Mouse (Mus musculus) layer of hippocampus, adult 2 months (tissue): Measurements from ENCODE around the gene Nkiras2. TPM values are rescaled to one million over a fixed set of nuclear protein-coding genes. Genes with fewer than 3 reads are reported as not detected.
A peak's percentile ranks its signal among the peaks of the same experiment; 100 is the strongest.

Source experiments
- DNase-seq, 2 experiments: peaks; one replicate each; pipeline ENCODE4 v3.0.0; 2022; ENCODE audit warnings: low spot score in 2 of 2
- H3K27ac ChIP-seq: fragments of 200-600 bp; 2 replicates; pipeline ENCODE4 v1.8.1; 2022
- H3K4me3 ChIP-seq: fragments of 200-600 bp; 2 replicates; pipeline ENCODE4 v1.8.1; 2022; ENCODE audit warnings: mild to moderate bottlenecking
- CTCF ChIP-seq: fragments of 200-600 bp; conservative IDR thresholded peaks from 2 replicates; pipeline ENCODE4 v1.8.1; 2022; ENCODE audit warnings: antibody characterized with exemption, mild to moderate bottlenecking, moderate library complexity
- long read RNA-seq, 2 experiments: library from polyadenylated mRNA; stranded (forward); transcript quantifications; one replicate each; pipeline ENCODE4 v2.0.0; 2021; ENCODE audit warnings: borderline mapping rate in 2 of 2
- total RNA-seq, 2 experiments: library from RNA; stranded (reverse); gene quantifications; 2 replicates each; pipeline ENCODE4 v1.2.3; 2021

Gene Nkiras2
- total RNA-seq, result 10 to 100 TPM; 11.8 to 13.1 TPM
- long read RNA-seq, experiment 1, transcript Nkiras2-201 (4 exons, 2,097 nt), result major isoform, 10 of 14 reads
- long read RNA-seq, experiment 1, partial matches to known transcripts, result 1 of 14 reads
- long read RNA-seq, experiment 1, other reads (novel, unspliced or antisense), result 3 of 14 reads
- long read RNA-seq, experiment 2, transcript Nkiras2-201 (4 exons, 2,097 nt), result major isoform, 9 of 17 reads
- long read RNA-seq, experiment 2, partial matches to known transcripts, result 3 of 17 reads
- long read RNA-seq, experiment 2, other reads (novel, unspliced or antisense), result 5 of 17 reads

DNA sequence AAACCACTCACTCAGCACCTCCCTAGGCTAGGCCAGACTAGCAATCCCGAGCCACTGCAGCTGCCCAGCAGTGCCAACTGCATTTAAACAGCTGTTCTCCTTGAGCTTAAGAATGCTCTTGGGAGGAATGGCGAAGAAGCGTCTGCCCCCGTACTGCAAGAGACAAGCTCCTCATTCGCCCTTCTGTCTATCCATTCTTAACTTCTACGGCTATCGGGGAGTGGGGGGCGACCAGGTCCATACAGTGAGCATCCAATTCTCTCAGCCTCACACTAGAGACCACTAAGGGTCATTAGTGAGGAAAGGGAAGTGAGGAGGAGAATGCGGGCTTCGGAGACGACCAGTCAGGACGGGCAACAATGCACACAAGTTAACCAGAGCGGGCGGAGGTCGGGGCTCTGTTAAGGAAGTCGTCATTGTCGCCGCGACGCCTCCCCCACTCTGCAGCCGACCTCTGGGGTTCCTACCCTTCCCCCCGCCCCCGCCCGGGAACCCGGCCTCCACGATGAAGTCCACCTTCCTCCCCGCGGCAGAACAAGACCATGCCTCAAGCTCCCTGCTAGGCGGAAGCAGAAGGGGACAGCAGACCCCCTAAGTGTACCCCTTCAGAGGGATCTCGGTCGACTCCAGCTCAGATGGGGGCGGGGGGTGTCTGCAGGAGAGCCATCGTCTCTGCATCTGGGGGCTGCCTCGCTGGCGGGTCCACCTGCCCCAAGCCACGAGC is at the start of gene Nkiras2:
Gene Nkiras2 (plus strand): TSS at position 484 of the 724 bp plus-strand sequence.
- no peak for TF ChIP-seq CTCF
- DNase-seq, result peak in 1 of 2 experiments; percentile 30
- Histone ChIP-seq H3K27ac (peak within 1 kb of the TSS; percentile 97), H3K4me3 (peak within 1 kb of the TSS; percentile 98)

- Histone ChIP-seq H3K4me3 (no peak overlapping the region), H3K27ac (no peak overlapping the region)
- TF ChIP-seq CTCF, result no peak
- no peak for DNase-seq
These were observed 49.3 kb upstream of the Nkiras2 start for GRCm38 (mm10) chr11:100569789-100570188.

GRCm38 (mm10) chr11:100570430-100571201 is 48.4 kb upstream of the Nkiras2 start:
- peak overlapping the region; percentile 68; the same call in 1 of the 2 replicates for H3K27ac ChIP-seq
- peak; percentile 79 to 89 for DNase-seq
- peak overlapping the region; percentile 41 for H3K4me3 ChIP-seq
- peak; percentile 98 for TF ChIP-seq CTCF

GRCm38 (mm10) chr11:100571202-100571567 is 47.9 kb upstream of the Nkiras2 start:
- DNase-seq, result peak in 1 of 2 experiments; percentile 43
- Histone ChIP-seq H3K27ac (peak overlapping the region; percentile 68; the same call in 1 of the 2 replicates), H3K4me3 (peak overlapping the region; percentile 41)
- no peak for TF ChIP-seq CTCF

DNA sequence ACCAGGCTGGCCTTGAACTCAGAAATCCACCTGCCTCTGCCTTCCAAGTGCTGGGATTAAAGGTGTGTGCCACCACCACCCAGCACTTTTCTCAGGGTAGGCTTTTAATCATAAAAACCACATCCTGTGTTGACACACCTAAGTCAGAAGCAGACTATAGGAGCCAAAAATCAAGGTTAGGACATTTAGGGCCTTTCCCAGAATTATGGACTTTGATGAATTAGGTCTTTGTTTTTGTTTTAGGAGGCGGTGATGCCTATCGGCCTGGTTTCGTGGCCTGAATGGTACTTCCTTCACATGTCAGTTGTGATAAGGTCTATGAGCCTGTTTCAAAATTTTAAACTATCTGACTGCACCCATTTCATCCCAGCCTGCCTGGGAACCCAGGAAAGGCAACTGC is 44.9 kb upstream of the Nkiras2 start:
- no peak for TF ChIP-seq CTCF
- Histone ChIP-seq H3K27ac (peak overlapping the region; percentile 89; the same call in 1 of the 2 replicates), H3K4me3 (peak overlapping the region; percentile 76; the same call in 1 of the 2 replicates)
- DNase-seq, result no peak

GRCm38 (mm10) chr11:100574708-100575483 is 44.1 kb upstream of the Nkiras2 start, which contains the start of gene Cnp:
TSS of gene Cnp (plus strand) at chr11:100574904.
- Histone ChIP-seq H3K4me3 (peak within 1 kb of the TSS; percentile 76), H3K27ac (peak within 1 kb of the TSS; percentile 89)
- TF ChIP-seq CTCF, result peak; percentile 43
- peak; percentile 46 to 53 for DNase-seq

DNA sequence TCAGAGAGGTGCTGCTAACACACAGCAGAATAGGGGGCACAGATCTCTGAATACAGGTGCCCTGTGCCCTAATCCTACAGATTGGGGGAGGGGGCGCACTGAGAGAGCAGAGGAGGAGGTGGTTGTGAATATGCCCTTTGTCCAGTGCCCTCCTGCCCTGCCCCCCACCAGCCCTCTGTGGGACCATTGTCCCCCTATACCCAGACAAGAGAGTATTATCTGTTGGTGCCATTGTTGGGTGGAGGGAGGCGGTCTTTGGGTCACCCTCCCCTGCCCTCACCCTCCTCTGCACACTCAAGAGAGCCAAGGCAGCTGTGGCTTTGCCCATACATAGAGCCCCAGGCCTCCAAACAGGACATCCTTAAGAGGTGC is 43.6 kb upstream of the Nkiras2 start:
- Histone ChIP-seq H3K27ac (peak overlapping the region; percentile 89), H3K4me3 (peak overlapping the region; percentile 76)
- TF ChIP-seq CTCF, result no peak
- DNase-seq, result peak; percentile 47 to 68

- H3K27ac ChIP-seq, result peak overlapping the region; percentile 89
- H3K4me3 ChIP-seq, result peak overlapping the region; percentile 76
- no peak for TF ChIP-seq CTCF
- DNase-seq, result no peak
These were observed 42.8 kb upstream of the Nkiras2 start for GRCm38 (mm10) chr11:100576256-100576655.

- no peak for DNase-seq
- Histone ChIP-seq H3K4me3 (peak overlapping the region; percentile 76), H3K27ac (peak overlapping the region; percentile 89)
- no peak for TF ChIP-seq CTCF
These were observed 41.0 kb upstream of the Nkiras2 start for GRCm38 (mm10) chr11:100577852-100578599.

- Histone ChIP-seq H3K4me3 (peak overlapping the region; percentile 28), H3K27ac (peak overlapping the region; percentile 89; the same call in 1 of the 2 replicates)
- no peak for TF ChIP-seq CTCF
- DNase-seq, result no peak
These were observed 39.8 kb upstream of the Nkiras2 start for GRCm38 (mm10) chr11:100579116-100579799.

- Histone ChIP-seq H3K4me3 (peak overlapping the region; percentile 15; the same call in 1 of the 2 replicates), H3K27ac (peak overlapping the region; percentile 36; the same call in 1 of the 2 replicates)
- no peak for DNase-seq
- no peak for TF ChIP-seq CTCF
These were observed 38.8 kb upstream of the Nkiras2 start for GRCm38 (mm10) chr11:100580275-100580674.
